Mouse (Mus musculus): ENCODE results near the gene Cfap126.

DNA sequence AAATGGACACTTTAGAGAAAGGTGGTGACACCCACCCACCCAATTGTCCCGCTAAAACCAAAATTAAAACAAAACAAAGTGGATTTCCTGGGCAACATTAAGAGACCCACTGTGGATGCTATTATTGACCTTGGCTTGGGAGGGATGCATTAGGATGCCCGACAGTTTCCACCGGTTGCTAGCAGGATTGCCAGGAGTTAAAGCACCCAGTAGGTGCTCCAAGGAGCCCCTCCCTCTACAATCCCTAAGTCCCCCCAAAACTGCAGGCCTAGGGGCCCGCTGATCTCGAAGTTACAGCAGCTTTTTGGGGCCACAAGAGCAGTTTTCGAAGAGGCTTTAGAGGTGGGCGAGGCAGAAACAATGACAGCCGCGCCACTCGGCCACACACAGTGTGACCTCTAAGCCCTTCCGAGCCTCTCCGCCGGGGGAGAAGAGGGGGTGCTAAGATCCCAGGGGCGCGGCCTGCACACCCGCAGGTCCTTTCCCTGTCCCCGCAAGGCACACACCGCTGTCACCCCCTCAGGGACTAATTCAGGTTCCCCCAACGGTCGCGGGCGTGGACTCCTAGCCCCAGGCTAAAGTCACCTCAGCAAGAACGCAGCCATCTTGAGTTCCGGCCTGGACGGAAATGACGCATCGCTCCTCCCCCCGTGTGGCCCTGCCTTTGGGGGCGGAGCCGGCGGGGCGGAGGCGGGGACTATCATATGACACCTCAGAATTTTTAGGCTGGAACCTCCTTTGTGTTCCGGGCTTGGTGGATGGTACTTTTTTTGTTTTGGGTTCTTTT lies 36.4 kb downstream of the Cfap126 start, which contains the start of the genes Sdhc and Mpz:
- TF ChIP-seq CTCF (conservative IDR thresholded peaks at IDR 0.05; ENCODE audit: low read length) (no peak), NANOG (IDR thresholded peaks at IDR 0.05; ENCODE audit: borderline replicate concordance, low read length) (no peak)

Measured in E14TG2a.4 (cell line).